Mouse (Mus musculus) activated CD4-positive, CD25-positive, alpha-beta regulatory T cell, adult 4 months (primary cell): Measurements from ENCODE around the gene Stt3a. TPM values are rescaled to one million over a fixed set of nuclear protein-coding genes. Genes with fewer than 3 reads are reported as not detected.

Experiments used
- ATAC-seq: one replicate; pipeline ENCODE4 v1.8.0; 2017
- polyA plus RNA-seq, 2 experiments: library from polyadenylated mRNA; unstranded; fragments of 100-300 nt; shearing (Covaris generic); gene quantifications; one replicate each; pipeline ENCODE4 v1.2.1; 2017

Gene Stt3a
- polyA plus RNA-seq = 100 to 1,000 TPM; 173 to 230 TPM

- ATAC-seq = peak; percentile 93
Measured at GRCm38 (mm10) chr9:36767203-36768143, at the start of gene Stt3a. Gene Stt3a, minus strand, starts transcription at chr9:36767679.

GRCm38 (mm10) chr9:36814486-36814885 is 47.0 kb upstream of the Stt3a start:
- ATAC-seq = no peak

DNA sequence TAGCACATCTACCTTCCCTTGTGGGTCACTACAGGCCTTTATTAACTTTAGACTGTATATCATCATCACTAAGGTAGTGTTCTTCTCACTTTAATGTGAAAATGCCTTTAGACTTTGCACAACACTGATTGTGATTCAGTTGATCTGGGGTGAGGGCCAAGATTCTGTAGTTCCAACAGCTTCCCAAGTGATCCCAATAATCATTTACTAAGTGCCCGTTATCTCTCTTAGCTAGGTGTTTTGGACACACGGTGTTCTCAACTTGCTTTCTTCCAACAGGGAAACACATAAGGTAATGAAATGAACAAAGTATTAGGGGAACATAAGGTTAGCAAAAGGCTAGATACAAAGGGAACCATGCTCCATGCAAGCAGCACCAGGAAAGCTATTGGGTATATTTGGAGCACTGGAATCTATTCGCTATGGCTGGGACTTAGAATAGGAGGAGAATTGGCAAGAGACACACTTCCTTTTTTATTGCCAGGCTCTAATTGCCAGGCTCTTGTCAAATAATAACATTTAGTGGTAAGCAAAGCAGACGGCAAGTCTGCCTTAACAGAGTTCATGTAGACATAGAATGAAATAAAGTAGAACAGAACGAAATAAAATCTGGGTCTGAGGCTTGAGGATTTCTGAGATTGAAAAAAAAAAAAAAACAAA is 40.8 kb upstream of the Stt3a start:
- no peak for ATAC-seq

- ATAC-seq = no peak
Measured at GRCm38 (mm10) chr9:36805256-36805975, 37.9 kb upstream of the Stt3a start.

- no peak for ATAC-seq
Measured at GRCm38 (mm10) chr9:36803926-36804325, 36.4 kb upstream of the Stt3a start.

DNA sequence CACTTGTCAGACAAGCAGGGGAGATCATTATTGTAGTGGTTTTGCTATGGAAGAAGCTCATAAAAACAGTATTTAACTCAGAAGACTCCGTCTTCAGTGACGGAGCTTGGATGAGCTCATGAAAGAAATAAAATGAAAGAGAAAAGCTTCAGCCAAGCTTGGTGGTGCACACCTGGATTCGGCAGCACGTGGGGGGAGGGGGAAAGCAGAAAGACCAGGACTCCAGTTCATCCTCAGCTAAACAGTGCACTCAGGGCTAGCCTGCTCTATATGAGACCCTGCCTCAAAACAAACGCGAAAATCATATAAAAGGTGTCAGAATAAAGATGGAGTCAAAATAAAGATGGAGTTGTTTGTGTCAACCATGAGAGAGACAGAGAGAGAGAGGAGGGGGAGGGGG is 35.9 kb upstream of the Stt3a start:
- no peak for ATAC-seq

- no peak for ATAC-seq
Measured at GRCm38 (mm10) chr9:36802951-36803350, 35.5 kb upstream of the Stt3a start.

GRCm38 (mm10) chr9:36801961-36802360 is 34.5 kb upstream of the Stt3a start:
- ATAC-seq = no peak

DNA sequence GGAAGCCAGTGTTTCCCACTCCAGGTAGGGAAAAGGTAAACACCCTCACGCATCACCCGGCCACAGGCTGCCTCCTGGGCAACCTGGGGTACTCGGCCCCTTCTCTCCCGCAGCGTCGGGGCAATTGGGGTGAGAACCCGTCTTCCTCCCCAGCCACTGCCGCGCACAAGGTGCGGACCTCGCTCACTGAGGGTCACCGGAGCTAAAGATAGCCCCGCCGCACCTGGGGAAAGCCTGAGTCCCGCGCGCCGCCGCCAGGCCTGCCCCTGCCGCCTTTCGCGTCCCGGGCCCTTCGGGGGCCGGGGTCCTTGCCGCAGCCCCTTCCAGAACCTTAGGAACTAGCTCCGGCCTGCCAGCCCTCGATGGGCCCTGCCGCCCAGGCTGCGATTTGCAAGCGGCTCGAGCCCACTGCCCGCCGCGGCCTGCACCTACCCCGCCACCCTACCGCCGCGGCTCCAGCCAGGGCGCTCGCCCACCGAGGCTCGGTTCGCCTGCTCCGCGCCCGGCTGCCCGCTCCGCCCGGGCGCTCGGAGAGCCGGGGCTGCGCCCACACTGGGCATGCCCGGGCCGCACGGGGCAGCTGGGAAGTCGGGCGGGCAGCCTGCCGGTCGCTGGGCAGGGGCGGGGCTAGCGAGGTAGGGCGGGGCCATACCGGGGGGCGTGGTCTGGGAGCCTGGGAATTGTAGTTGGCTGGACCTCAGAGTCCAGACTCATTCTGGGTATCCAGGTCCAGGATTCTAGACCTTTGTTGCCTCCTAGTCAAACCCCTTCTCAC is 29.5 kb upstream of the Stt3a start, which contains the start of gene Ei24:
Gene Ei24, minus strand, starts transcription at position 613 of the 775 bp plus-strand sequence.
- peak; percentile 77 for ATAC-seq

- no peak for ATAC-seq
Measured at GRCm38 (mm10) chr9:36796224-36796623, 28.7 kb upstream of the Stt3a start.

GRCm38 (mm10) chr9:36795556-36795955 is 28.1 kb upstream of the Stt3a start:
- no peak for ATAC-seq

DNA sequence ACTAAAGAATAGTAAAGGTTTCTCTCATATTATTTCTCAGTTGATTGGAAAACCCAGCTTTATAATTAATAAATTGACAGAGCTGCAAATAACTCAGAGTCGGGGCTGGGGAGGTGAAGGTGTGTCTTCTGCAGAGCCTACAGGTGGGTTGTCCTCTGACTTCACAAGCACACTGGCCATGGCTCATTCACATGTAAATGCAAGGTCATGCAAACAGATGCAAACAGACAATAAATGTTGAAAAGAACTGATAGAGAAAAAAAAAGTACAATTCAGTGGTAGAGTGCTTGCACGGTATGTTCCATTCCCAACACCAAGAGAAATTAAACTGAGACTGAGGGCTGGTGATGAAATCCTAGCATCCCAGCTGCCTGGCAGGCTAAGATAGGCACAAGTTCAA is 27.0 kb upstream of the Stt3a start:
- no peak for ATAC-seq

DNA sequence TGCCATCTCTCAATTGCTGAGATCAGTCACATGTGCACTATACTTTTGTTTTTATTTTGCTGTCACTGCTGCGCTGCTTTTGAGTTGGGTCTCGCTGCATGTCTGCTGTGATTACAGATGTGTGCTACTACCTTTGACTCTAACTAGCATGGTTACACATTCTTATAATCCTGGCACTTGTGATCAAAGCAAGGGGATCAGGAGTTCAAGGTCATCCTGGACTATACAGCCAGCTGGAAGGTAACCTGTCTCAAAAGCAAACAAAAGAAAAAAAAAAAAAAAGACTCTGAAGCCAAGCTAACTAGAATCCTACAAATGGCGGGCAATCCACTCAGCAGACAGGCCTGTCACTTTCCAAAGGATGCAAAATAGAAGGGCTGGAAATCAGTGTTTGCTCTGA is 24.7 kb upstream of the Stt3a start:
- ATAC-seq = no peak

DNA sequence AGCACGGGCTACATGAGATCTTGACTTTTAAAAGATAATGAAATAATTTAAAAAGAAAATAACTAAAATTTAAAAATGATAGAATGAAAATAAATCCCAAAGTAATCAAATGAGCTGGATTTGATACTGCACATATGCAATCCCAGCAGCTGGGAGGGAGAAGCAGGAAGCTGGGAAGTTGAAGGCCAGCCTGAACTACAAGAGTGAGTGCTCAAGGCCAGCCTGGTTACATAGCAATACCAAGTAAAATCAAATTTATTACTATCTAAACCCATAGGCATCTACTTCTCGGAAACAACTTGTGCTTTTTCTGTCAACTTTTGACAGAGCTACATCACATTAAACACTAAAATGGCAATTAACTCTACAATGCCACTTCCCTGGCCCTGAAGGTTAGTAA is 16.4 kb upstream of the Stt3a start:
- no peak for ATAC-seq

DNA sequence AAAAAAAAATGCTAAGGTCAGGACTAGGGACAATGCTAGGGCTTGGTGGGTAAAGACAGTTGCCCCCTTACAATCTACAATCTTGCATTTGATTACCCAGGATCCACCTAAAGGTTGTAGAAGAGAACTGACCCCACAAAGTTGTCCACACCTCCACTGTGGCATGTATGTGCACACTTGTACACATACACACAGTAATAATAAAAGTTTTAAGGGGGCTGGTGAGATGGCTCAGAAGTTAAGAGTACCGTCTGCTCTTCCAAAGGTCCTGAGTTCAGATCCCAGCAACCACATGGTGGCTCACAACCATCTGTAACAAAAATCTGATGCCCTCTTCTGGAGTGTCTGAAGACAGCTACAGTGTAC is 1.6 kb upstream of the Stt3a start:
- no peak for ATAC-seq

DNA sequence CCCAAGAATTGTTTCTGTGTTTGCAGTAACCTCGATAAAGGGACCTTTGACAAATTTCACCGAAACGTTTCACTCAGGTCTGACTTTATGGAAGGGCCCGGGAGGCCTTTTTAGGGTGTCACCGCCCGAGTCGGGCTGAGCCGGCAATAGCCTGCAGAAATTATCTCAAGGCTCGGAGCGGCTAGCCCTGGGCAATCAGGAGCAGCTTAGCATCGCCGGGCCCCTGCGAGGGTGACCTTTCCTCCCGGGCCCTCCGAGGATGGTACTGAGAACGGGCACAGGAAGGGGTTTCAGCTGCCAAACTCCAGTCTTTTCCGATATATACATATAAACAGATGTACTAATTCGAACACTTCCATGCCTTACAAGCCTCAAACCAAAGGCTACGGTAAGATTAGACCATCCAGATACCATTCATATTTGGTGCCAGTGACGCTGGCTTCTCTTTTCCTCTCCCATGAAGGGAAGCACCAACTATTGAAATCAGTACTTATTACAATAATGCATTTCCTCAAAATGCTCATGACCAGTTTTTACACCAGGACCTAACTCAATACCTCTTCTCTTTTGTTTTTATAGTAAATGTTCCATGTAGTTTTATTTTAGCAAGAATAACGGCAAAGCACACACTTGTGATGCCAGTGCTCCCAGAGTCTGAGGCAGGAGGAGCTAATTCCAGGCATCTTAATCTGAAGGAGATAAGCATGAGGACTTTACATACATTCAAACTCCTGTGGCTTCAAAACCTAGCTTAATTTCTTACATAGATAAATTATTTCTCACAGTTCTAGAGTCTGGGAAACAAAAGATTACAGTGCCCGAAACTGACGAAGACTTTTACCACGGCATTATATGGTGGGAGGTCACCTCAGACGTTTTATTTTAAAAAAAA is 923 bp upstream of the Stt3a start:
- no peak for ATAC-seq

DNA sequence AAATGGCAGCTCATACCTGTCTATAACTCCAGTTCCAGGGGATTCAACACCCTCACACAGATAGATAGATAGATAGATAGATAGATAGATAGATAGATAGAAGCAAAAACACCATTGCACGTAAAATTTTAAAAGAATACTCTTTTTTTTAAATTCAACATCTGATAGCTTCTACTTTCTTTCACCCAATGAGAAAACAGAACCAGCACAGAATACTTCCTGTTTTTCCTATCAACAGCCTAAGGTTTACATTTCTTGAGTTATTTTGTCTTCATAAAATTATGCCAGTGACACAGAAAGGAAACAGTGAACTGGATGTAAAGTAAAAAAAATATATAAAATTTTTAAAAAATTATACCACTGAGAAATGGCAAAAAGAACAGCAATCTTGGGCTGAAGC is 3.1 kb downstream of the Stt3a start:
- ATAC-seq = no peak

GRCm38 (mm10) chr9:36727034-36727755 is 40.3 kb downstream of the Stt3a start, which contains the start of gene Chek1:
Gene Chek1, minus strand, starts transcription at chr9:36727065.
- peak; percentile 7 for ATAC-seq

- peak; percentile 79 for ATAC-seq
Measured at GRCm38 (mm10) chr9:36726131-36727033, 41.1 kb downstream of the Stt3a start.
